Mouse (Mus musculus): Measurements from ENCODE around the gene Ptprcap. TPM values are rescaled to one million over a fixed set of nuclear protein-coding genes. Genes with fewer than 3 reads are reported as not detected.
A peak's percentile ranks its signal among the peaks of the same experiment; 100 is the strongest.
"Not testable (repeated sequence)": the region's sequence is repeated elsewhere in the genome, so short reads cannot be mapped to it uniquely, and the experiment has no call there.

The Ptprcap gene
- polyA plus RNA-seq, 1 experiment = 169 TPM

DNA sequence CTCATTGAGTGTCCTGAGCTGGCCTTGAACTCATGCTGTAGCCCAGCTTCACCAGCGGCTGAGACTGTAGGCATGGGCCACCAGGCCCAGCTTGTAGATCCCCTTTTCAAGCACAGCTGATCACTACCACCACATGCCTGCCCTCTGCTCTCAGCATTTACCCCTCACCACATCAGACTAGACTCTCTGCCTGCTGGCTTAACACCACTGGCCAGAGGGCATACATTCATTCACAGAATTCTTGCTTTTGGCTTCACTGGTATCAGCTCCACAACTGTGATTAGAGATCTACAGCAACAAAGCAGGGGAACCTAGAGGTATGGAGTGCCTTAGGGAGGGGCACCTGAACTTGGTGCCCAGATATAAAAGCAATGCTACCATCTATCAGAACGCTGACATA lies 32.9 kb upstream of the Ptprcap start:
- Histone ChIP-seq H3K27me3 (ENCODE audit: control insufficient read depth, insufficient read depth, low read length) (no peaks in the 10 kb centered on the region), H3K4me1 (ENCODE audit: control insufficient read depth, insufficient read depth, insufficient read length, low read length) (peaks cover 12% of the 10 kb centered on the region; the same call in 1 of the 2 replicates), H3K36me3 (ENCODE audit: control insufficient read depth, insufficient read depth, low read length) (peaks cover 18% of the 10 kb centered on the region; the same call in 1 of the 2 replicates), H3K4me3 (ENCODE audit: low read depth, low read length) (no peak overlapping the region), H3K27ac (ENCODE audit: insufficient read depth, low read depth, low read length) (peak overlapping the region; percentile 46)
- WGBS = 91% methylated on average over 2 of the region's 2 CpGs
- TF ChIP-seq CTCF (IDR thresholded peaks at IDR 0.05; ENCODE audit: extremely low read depth, insufficient read length, insufficient replicate concordance, low read depth, low read length) (no peak), POLR2A (IDR thresholded peaks at IDR 0.05; ENCODE audit: low read depth, low read length) (no peak)

- Histone ChIP-seq H3K36me3 (ENCODE audit: control insufficient read depth, insufficient read depth, low read length) (peaks cover 14% of the 10 kb centered on the region; the same call in 1 of the 2 replicates), H3K27ac (ENCODE audit: insufficient read depth, low read depth, low read length) (peak overlapping the region; percentile 79), H3K4me1 (ENCODE audit: control insufficient read depth, insufficient read depth, insufficient read length, low read length) (peaks cover 12% of the 10 kb centered on the region; the same call in 1 of the 2 replicates), H3K4me3 (ENCODE audit: low read depth, low read length) (peak overlapping the region; percentile 68), H3K27me3 (ENCODE audit: control insufficient read depth, insufficient read depth, low read length) (no peaks in the 10 kb centered on the region)
- WGBS = 3% methylated on average over 38 of the region's 38 CpGs
- peak; percentile 45 for TF ChIP-seq POLR2A (IDR thresholded peaks at IDR 0.05; ENCODE audit: low read depth, low read length)
- TF ChIP-seq CTCF (IDR thresholded peaks at IDR 0.05; ENCODE audit: extremely low read depth, insufficient read length, insufficient replicate concordance, low read depth, low read length) = no peak
Measured at GRCm38 (mm10) chr19:4121097-4121805, 32.2 kb upstream of the Ptprcap start.

DNA sequence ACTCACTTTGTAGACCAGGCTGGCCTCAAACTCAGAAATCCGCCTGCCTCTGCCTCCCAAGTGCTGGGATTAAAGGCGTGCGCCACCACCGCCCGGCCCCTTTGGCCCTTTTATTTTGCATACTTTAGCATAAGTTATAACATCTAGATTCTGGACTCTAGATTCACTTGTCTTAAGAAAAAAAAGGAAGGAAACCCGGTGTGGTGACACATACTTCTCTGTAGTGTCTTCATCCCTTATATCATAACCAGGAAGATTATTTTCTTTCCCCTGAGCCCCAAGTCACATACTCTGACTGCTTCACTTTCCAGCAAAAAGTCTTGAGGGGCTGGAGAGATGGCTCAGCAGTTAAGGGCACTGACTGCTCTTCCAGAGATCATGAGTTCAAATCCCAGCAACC lies 31.5 kb upstream of the Ptprcap start:
- Histone ChIP-seq H3K4me1 (ENCODE audit: control insufficient read depth, insufficient read depth, insufficient read length, low read length) (peaks cover 17% of the 10 kb centered on the region), H3K27ac (ENCODE audit: insufficient read depth, low read depth, low read length) (peak overlapping the region; percentile 11; the same call in 1 of the 2 replicates)
- not testable (repeated sequence) for H3K27me3 ChIP-seq (ENCODE audit: control insufficient read depth, insufficient read depth, low read length); H3K4me3 ChIP-seq (ENCODE audit: low read depth, low read length); H3K36me3 ChIP-seq (ENCODE audit: control insufficient read depth, insufficient read depth, low read length)
- WGBS = 50% methylated on average over 6 of the region's 6 CpGs

- 75% methylated on average over 7 of the region's 7 CpGs for WGBS
- peaks cover 24% of the 10 kb centered on the region for H3K4me1 ChIP-seq (ENCODE audit: control insufficient read depth, insufficient read depth, insufficient read length, low read length)
- no peak overlapping the region for H3K4me3 ChIP-seq (ENCODE audit: low read depth, low read length)
- H3K27ac ChIP-seq (ENCODE audit: insufficient read depth, low read depth, low read length) = no peak overlapping the region
- peaks cover 5% of the 10 kb centered on the region; the same call in 1 of the 2 replicates for H3K36me3 ChIP-seq (ENCODE audit: control insufficient read depth, insufficient read depth, low read length)
- H3K27me3 ChIP-seq (ENCODE audit: control insufficient read depth, insufficient read depth, low read length) = no peaks in the 10 kb centered on the region
- TF ChIP-seq POLR2A (IDR thresholded peaks at IDR 0.05; ENCODE audit: low read depth, low read length) (no peak), CTCF (IDR thresholded peaks at IDR 0.05; ENCODE audit: extremely low read depth, insufficient read length, insufficient replicate concordance, low read depth, low read length) (no peak)
Measured at GRCm38 (mm10) chr19:4122411-4123370, 30.7 kb upstream of the Ptprcap start.

DNA sequence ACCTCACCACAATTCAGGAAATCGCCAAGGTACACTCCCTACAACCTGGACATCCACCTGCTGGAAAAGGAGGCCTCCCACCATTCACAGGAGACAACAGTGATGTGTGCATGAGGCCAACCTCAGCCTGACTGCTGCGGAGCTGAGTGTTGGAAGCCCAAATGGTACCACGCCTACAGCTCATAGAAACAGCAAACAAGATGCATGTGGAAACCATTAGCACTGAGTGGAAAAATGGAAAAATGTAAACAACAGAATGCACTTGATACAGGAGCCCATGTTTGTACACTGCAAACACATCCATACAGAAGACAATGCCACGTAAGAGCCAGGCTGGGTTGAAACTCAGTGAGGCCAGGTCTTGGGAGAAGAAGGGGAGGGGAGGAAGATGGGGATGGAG lies 29.0 kb upstream of the Ptprcap start:
- Histone ChIP-seq H3K27ac (ENCODE audit: insufficient read depth, low read depth, low read length) (no peak overlapping the region), H3K4me3 (ENCODE audit: low read depth, low read length) (no peak overlapping the region), H3K27me3 (ENCODE audit: control insufficient read depth, insufficient read depth, low read length) (no peaks in the 10 kb centered on the region), H3K36me3 (ENCODE audit: control insufficient read depth, insufficient read depth, low read length) (peaks cover 8% of the 10 kb centered on the region; the same call in 1 of the 2 replicates), H3K4me1 (ENCODE audit: control insufficient read depth, insufficient read depth, insufficient read length, low read length) (peaks cover 21% of the 10 kb centered on the region)
- 85% methylated on average over 4 of the region's 4 CpGs for WGBS
- TF ChIP-seq CTCF (IDR thresholded peaks at IDR 0.05; ENCODE audit: extremely low read depth, insufficient read length, insufficient replicate concordance, low read depth, low read length) (no peak), POLR2A (IDR thresholded peaks at IDR 0.05; ENCODE audit: low read depth, low read length) (no peak)

- WGBS = 5% methylated on average over 4 of the region's 4 CpGs
- peak overlapping the region; percentile 55 for H3K27ac ChIP-seq (ENCODE audit: insufficient read depth, low read depth, low read length)
- H3K4me1 ChIP-seq (ENCODE audit: control insufficient read depth, insufficient read depth, insufficient read length, low read length) = peaks cover 19% of the 10 kb centered on the region
- peak overlapping the region; percentile 60 for H3K4me3 ChIP-seq (ENCODE audit: low read depth, low read length)
- H3K36me3 ChIP-seq (ENCODE audit: control insufficient read depth, insufficient read depth, low read length) = peaks cover 13% of the 10 kb centered on the region; the same call in 1 of the 2 replicates
- H3K27me3 ChIP-seq (ENCODE audit: control insufficient read depth, insufficient read depth, low read length) = not testable (repeated sequence)
Measured at GRCm38 (mm10) chr19:4125268-4125667, 28.1 kb upstream of the Ptprcap start.

Measured in small intestine, adult 2 months (tissue).